Mouse (Mus musculus) lung, embryonic 14.5 days (tissue): ENCODE results near the gene Saa2. TPM values are rescaled to one million over a fixed set of nuclear protein-coding genes. Genes with fewer than 3 reads are reported as not detected.

Experiments used
- ATAC-seq: fragments of 200-750 bp; cut with Nextera tagmentation; 2 replicates; pipeline ENCODE4 v1.8.0; 2017; ENCODE audit warnings: mild to moderate bottlenecking, moderate TSS enrichment, moderate library complexity; ENCODE audit not compliant: insufficient read depth
- DNase-seq: peaks from one replicate; pipeline ENCODE4 v3.0.0-alpha.2; 2015
- H3K27ac ChIP-seq: fragments of 300-500 bp; sonication (generic); 2 replicates; pipeline ENCODE4 v1.5.1; 2014; ENCODE audit warnings: low read depth, mild to moderate bottlenecking, moderate library complexity
- H3K27me3 ChIP-seq: fragments of 300-500 bp; sonication (generic); 2 replicates; pipeline ENCODE4 v1.6.1; 2014; ENCODE audit warnings: low read length, control low read depth; ENCODE audit not compliant: insufficient read depth
- H3K36me3 ChIP-seq: fragments of 300-500 bp; sonication (generic); 2 replicates; pipeline ENCODE4 v1.6.1; 2014; ENCODE audit warnings: control low read depth; ENCODE audit not compliant: insufficient read depth
- H3K4me1 ChIP-seq: fragments of 300-500 bp; sonication (generic); 2 replicates; pipeline ENCODE4 v1.6.1; 2014; ENCODE audit warnings: antibody characterized with exemption, control low read depth; ENCODE audit not compliant: insufficient read depth
- H3K4me2 ChIP-seq: fragments of 300-500 bp; sonication (generic); 2 replicates; pipeline ENCODE4 v1.6.1; 2014; ENCODE audit warnings: mild to moderate bottlenecking
- H3K4me3 ChIP-seq: fragments of 300-500 bp; sonication (generic); 2 replicates; pipeline ENCODE4 v1.5.1; 2014; ENCODE audit warnings: low read depth, low read length
- H3K9ac ChIP-seq: fragments of 300-500 bp; sonication (generic); 2 replicates; pipeline ENCODE4 v1.6.1; 2014
- H3K9me3 ChIP-seq: fragments of 300-500 bp; sonication (generic); 2 replicates; pipeline ENCODE4 v1.6.1; 2016; ENCODE audit warnings: low read depth, low read length, control low read depth
- CTCF ChIP-seq: IDR thresholded peaks from 2 replicates; pipeline ENCODE4 v1.5.1; 2016; ENCODE audit warnings: antibody characterized with exemption, low read depth
- WGBS: fragments of 180-500 bp; shearing (Covaris S2); extraction: QIAGEN DNeasy Blood & Tissue Kit; methylation state at CpG from one replicate; pipeline ENCODE4 v1.1.7; 2014; 5-methylcytosine and 5-hydroxymethylcytosine counted together
- polyA plus RNA-seq: library from polyadenylated mRNA; unstranded; fragments of >200 nt; fragmentation: Nextera tagmentation; extraction: Ambion mirVana; gene quantifications from 2 replicates; pipeline ENCODE4 v1.2.1, GENCODE M21; 2014

Gene Saa2
- polyA plus RNA-seq, 1 experiment from 2014 or later = not detected

- peak within 1 kb of the TSS; percentile 89 for H3K27ac ChIP-seq
- peaks cover 12% of the 10 kb centered on the region for H3K36me3 ChIP-seq
- WGBS = under 1% methylated on average over 66 of the region's 75 CpGs
- H3K9me3 ChIP-seq = no peaks in the 10 kb centered on the region
- H3K4me3 ChIP-seq = peak within 1 kb of the TSS; percentile 96
- H3K4me1 ChIP-seq = peaks cover 8% of the 10 kb centered on the region
- H3K9ac ChIP-seq = peak within 1 kb of the TSS; percentile 90
- H3K27me3 ChIP-seq = no peaks in the 10 kb centered on the region
- ATAC-seq (peak; percentile 98), DNase-seq (peak; percentile 96)
- TF ChIP-seq CTCF = 0 out of 2 replicates have a peak, but pooled peaks have one; percentile 9
- peak within 1 kb of the TSS; percentile 92 for H3K4me2 ChIP-seq
These were observed 44.0 kb downstream of the Saa2 start, which contains the start of the genes Hps5 and Gtf2h1 for GRCm38 (mm10) chr7:46795287-46796205. Gene Hps5 (minus strand): TSS chr7:46796064. Gene Gtf2h1 (plus strand): TSS chr7:46796103.

GRCm38 (mm10) chr7:46796206-46796679 lies 44.7 kb downstream of the Saa2 start:
- Histone ChIP-seq H3K4me2 (peak overlapping the region; percentile 92), H3K4me3 (peak overlapping the region; percentile 96), H3K27ac (peak overlapping the region; percentile 89), H3K9ac (peak overlapping the region; percentile 90), H3K27me3 (no peaks in the 10 kb centered on the region), H3K36me3 (peaks cover 14% of the 10 kb centered on the region), H3K4me1 (peaks cover 8% of the 10 kb centered on the region), H3K9me3 (no peaks in the 10 kb centered on the region)
- no peak for TF ChIP-seq CTCF
- WGBS = under 1% methylated on average over 30 of the region's 31 CpGs
- ATAC-seq (no peak), DNase-seq (no peak)

GRCm38 (mm10) chr7:46796779-46797178 lies 45.2 kb downstream of the Saa2 start:
- peak overlapping the region; percentile 92 for H3K4me2 ChIP-seq
- ATAC-seq (no peak), DNase-seq (no peak)
- no peak overlapping the region for H3K27ac ChIP-seq
- H3K4me1 ChIP-seq = peaks cover 8% of the 10 kb centered on the region
- whole genome bisulfite sequencing = 47% methylated on average over 6 of the region's 6 CpGs
- peak overlapping the region; percentile 96 for H3K4me3 ChIP-seq
- H3K9ac ChIP-seq = peak overlapping the region; percentile 90
- TF ChIP-seq CTCF = no peak
- H3K27me3 ChIP-seq = no peaks in the 10 kb centered on the region
- no peaks in the 10 kb centered on the region for H3K9me3 ChIP-seq
- H3K36me3 ChIP-seq = peaks cover 18% of the 10 kb centered on the region

Other genes with a start within 250 kb of the Saa2 start
- 10.6 and 12.7 TPM in 2 replicates for gene Sergef, start 112.0 kb upstream of the Saa2 start, polyA plus RNA-seq
- 0.54 TPM in 1 of 2 replicates, not detected in the other for gene Tph1, start 79.3 kb upstream of the Saa2 start, polyA plus RNA-seq
- gene Saal1, start 41.1 kb upstream of the Saa2 start, polyA plus RNA-seq = 35.8 and 38.6 TPM in 2 replicates
- 0.08 TPM in 1 of 2 replicates, not detected in the other for gene Saa3, start 36.1 kb upstream of the Saa2 start, polyA plus RNA-seq
- not detected in 2 replicates for gene Saa4, start 19.2 kb upstream of the Saa2 start, polyA plus RNA-seq
- not detected in 2 replicates for gene Saa1, start 8.8 kb upstream of the Saa2 start, polyA plus RNA-seq
- gene Hps5, start 44.3 kb downstream of the Saa2 start, polyA plus RNA-seq = 19.2 and 24.5 TPM in 2 replicates
- 41.7 and 47.1 TPM in 2 replicates for gene Gtf2h1, start 44.3 kb downstream of the Saa2 start, polyA plus RNA-seq
- 1,903 and 1,950 TPM in 2 replicates for gene Ldha, start 89.7 kb downstream of the Saa2 start, polyA plus RNA-seq
- 0.13 TPM in 1 of 2 replicates, not detected in the other for gene Ldhc, start 109.4 kb downstream of the Saa2 start, polyA plus RNA-seq
- gene Tsg101, start 168.2 kb downstream of the Saa2 start, polyA plus RNA-seq = 176 and 180 TPM in 2 replicates
- 14.9 TPM in 2 replicates for gene Uevld, start 206.7 kb downstream of the Saa2 start, polyA plus RNA-seq
- gene Gm9999, start 231.8 kb downstream of the Saa2 start, polyA plus RNA-seq = not detected in 2 replicates